8 mouse cellular contexts compared by ENCODE assay signal in the genomic region with DNA sequence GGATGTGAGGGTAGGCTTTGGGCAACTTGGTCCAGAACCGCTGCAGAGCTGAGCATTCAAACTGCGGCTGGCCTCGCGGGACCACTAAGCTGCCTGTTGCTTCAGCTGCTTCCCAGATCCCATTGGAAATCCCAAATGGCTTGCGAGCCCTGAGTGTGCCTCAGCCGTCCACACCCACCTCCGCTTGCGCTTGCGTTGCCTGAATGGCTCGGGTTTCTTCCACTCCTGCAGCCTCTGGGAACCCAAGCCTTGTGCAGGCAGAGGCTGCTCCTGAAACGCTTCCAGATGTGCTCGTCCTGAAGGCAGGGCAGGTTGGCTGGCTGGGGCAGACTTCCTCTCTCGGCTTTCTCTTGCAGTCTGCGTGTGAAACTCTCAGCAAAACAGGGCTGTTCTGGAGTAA. TPM values are rescaled to one million over a fixed set of nuclear protein-coding genes. Genes with fewer than 3 reads are reported as not detected.
DNase-seq lines count a peak whose midpoint lies in the region; ATAC-seq and TF ChIP-seq lines count a peak whose summit lies in the region.

A gene (minus strand): TSS at position 157 of the 400 bp plus-strand sequence.

- H3K4me3 ChIP-seq in left cerebral cortex, adult 2 months: peak within 1 kb of the TSS; percentile 48

- peak within 1 kb of the TSS; percentile 81 for H3K27ac ChIP-seq in left cerebral cortex, adult 2 months

- intact Hi-C loops in heart, postnatal 36 days (cut with DNase I): no loop called here
- intact Hi-C loops in left cerebral cortex, adult 2 months (cut with DNase I): loop anchor here (5.0 kb wide), 1 partner anchor 58 kb away; no protein-coding TSS in a partner anchor

- no peak for ATAC-seq in erythroid progenitor cell, adult 5-6 weeks (replicated peaks; ENCODE audit: low FRiP score, poor library complexity, severe bottlenecking)

- TF ChIP-seq CTCF in left cerebral cortex, adult 2 months (IDR thresholded peaks at IDR 0.05): no peak

- peak; percentile 6 to 7 for DNase-seq in kidney, adult 8-10 months
- no peak for DNase-seq in kidney, adult 18-20 months
- peak; percentile 89 for DNase-seq in forelimb bud, embryonic 11.5 days (ENCODE audit: low read depth, low spot score)
- peak; percentile 57 to 63 for DNase-seq in heart, postnatal 36 days
- DNase-seq in left cerebral cortex, adult 2 months (ENCODE audit: extremely low spot score in 1 of 2, low spot score in 2 of 2): peak; percentile 37 to 69
- DNase-seq in lung, postnatal 4 days: peak; percentile 54 to 71
- DNase-seq in right cerebral cortex, postnatal 25 days: peak; percentile 67

RNA-seq across cellular contexts. Expression of the gene that starts here (rescaled TPM):
- 1 to 10 TPM; 3.7 to 6.2 TPM for total RNA-seq in heart, postnatal 36 days (2021)
- total RNA-seq in left cerebral cortex, adult 2 months (2021): 10 to 100 TPM; 22.4 to 26.6 TPM
- total RNA-seq in erythroid progenitor cell, adult 5-6 weeks (2015; ENCODE audit: low replicate concordance): not detected in 2 replicates
- total RNA-seq in erythroid progenitor cell, adult 5-6 weeks (2017; ENCODE audit: low replicate concordance): not detected in 2 replicates

Comparison
In these comparisons a context has a peak if more than half of its experiments do, and no peak if none do; other contexts are left out.
1. RNA of the gene that starts here (total RNA-seq): 22.4 to 26.6 TPM in left cerebral cortex, adult 2 months and 3.7 to 6.2 TPM in heart, postnatal 36 days; not detected in erythroid progenitor cell, adult 5-6 weeks; every median in the first group is over 4 times any median in the second.